Mouse (Mus musculus): ENCODE results near the gene Slc41a2. TPM values are rescaled to one million over a fixed set of nuclear protein-coding genes. Genes with fewer than 3 reads are reported as not detected.

Gene Slc41a2
- polyA plus RNA-seq, 1 experiment: 8.5 TPM

GRCm38 (mm10) chr10:83350689-83351088, 13.0 kb upstream of the Slc41a2 start:
- Histone ChIP-seq H3K27me3 (ENCODE audit: control insufficient read depth, insufficient read depth, low read length) (no peaks in the 10 kb centered on the region), H3K4me1 (ENCODE audit: control insufficient read depth, insufficient read depth, low read length) (no peaks in the 10 kb centered on the region), H3K4me3 (ENCODE audit: control insufficient read depth, low read depth, low read length) (no peak overlapping the region), H3K27ac (ENCODE audit: control insufficient read depth, insufficient read depth, low read depth, low read length) (no peak overlapping the region), H3K36me3 (ENCODE audit: control insufficient read depth, insufficient read depth, low read length) (no peaks in the 10 kb centered on the region)
- no peak for TF ChIP-seq POLR2A (IDR thresholded peaks at IDR 0.05; ENCODE audit: control insufficient read depth, low read depth, low read length)
- TF ChIP-seq CTCF (IDR thresholded peaks at IDR 0.05; ENCODE audit: control insufficient read depth, insufficient read depth, insufficient replicate concordance, low read depth, low read length): no peak

- no peaks in the 10 kb centered on the region for H3K4me1 ChIP-seq (ENCODE audit: control insufficient read depth, insufficient read depth, low read length)
- no peak overlapping the region for H3K27ac ChIP-seq (ENCODE audit: control insufficient read depth, insufficient read depth, low read depth, low read length)
- TF ChIP-seq CTCF (IDR thresholded peaks at IDR 0.05; ENCODE audit: control insufficient read depth, insufficient read depth, insufficient replicate concordance, low read depth, low read length) (no peak), POLR2A (IDR thresholded peaks at IDR 0.05; ENCODE audit: control insufficient read depth, low read depth, low read length) (no peak)
- no peaks in the 10 kb centered on the region for H3K36me3 ChIP-seq (ENCODE audit: control insufficient read depth, insufficient read depth, low read length)
- H3K27me3 ChIP-seq (ENCODE audit: control insufficient read depth, insufficient read depth, low read length): no peaks in the 10 kb centered on the region
- no peak overlapping the region for H3K4me3 ChIP-seq (ENCODE audit: control insufficient read depth, low read depth, low read length)
Measured at GRCm38 (mm10) chr10:83347494-83347893, 9.8 kb upstream of the Slc41a2 start.

GRCm38 (mm10) chr10:83346359-83346736, 8.7 kb upstream of the Slc41a2 start:
- no peaks in the 10 kb centered on the region for H3K36me3 ChIP-seq (ENCODE audit: control insufficient read depth, insufficient read depth, low read length)
- no peak overlapping the region for H3K4me3 ChIP-seq (ENCODE audit: control insufficient read depth, low read depth, low read length)
- no peak for TF ChIP-seq CTCF (IDR thresholded peaks at IDR 0.05; ENCODE audit: control insufficient read depth, insufficient read depth, insufficient replicate concordance, low read depth, low read length)
- TF ChIP-seq POLR2A (IDR thresholded peaks at IDR 0.05; ENCODE audit: control insufficient read depth, low read depth, low read length): no peak
- no peak overlapping the region for H3K27ac ChIP-seq (ENCODE audit: control insufficient read depth, insufficient read depth, low read depth, low read length)
- H3K27me3 ChIP-seq (ENCODE audit: control insufficient read depth, insufficient read depth, low read length): no peaks in the 10 kb centered on the region
- H3K4me1 ChIP-seq (ENCODE audit: control insufficient read depth, insufficient read depth, low read length): no peaks in the 10 kb centered on the region

GRCm38 (mm10) chr10:83345693-83346358, 8.1 kb upstream of the Slc41a2 start:
- Histone ChIP-seq H3K4me1 (ENCODE audit: control insufficient read depth, insufficient read depth, low read length) (no peaks in the 10 kb centered on the region), H3K27me3 (ENCODE audit: control insufficient read depth, insufficient read depth, low read length) (no peaks in the 10 kb centered on the region), H3K27ac (ENCODE audit: control insufficient read depth, insufficient read depth, low read depth, low read length) (no peak overlapping the region), H3K36me3 (ENCODE audit: control insufficient read depth, insufficient read depth, low read length) (no peaks in the 10 kb centered on the region), H3K4me3 (ENCODE audit: control insufficient read depth, low read depth, low read length) (no peak overlapping the region)
- no peak for TF ChIP-seq POLR2A (IDR thresholded peaks at IDR 0.05; ENCODE audit: control insufficient read depth, low read depth, low read length)
- TF ChIP-seq CTCF (IDR thresholded peaks at IDR 0.05; ENCODE audit: control insufficient read depth, insufficient read depth, insufficient replicate concordance, low read depth, low read length): no peak

GRCm38 (mm10) chr10:83343828-83344685, 6.4 kb upstream of the Slc41a2 start:
- no peaks in the 10 kb centered on the region for H3K36me3 ChIP-seq (ENCODE audit: control insufficient read depth, insufficient read depth, low read length)
- no peak overlapping the region for H3K4me3 ChIP-seq (ENCODE audit: control insufficient read depth, low read depth, low read length)
- H3K27me3 ChIP-seq (ENCODE audit: control insufficient read depth, insufficient read depth, low read length): no peaks in the 10 kb centered on the region
- H3K4me1 ChIP-seq (ENCODE audit: control insufficient read depth, insufficient read depth, low read length): no peaks in the 10 kb centered on the region
- H3K27ac ChIP-seq (ENCODE audit: control insufficient read depth, insufficient read depth, low read depth, low read length): no peak overlapping the region
- TF ChIP-seq CTCF (IDR thresholded peaks at IDR 0.05; ENCODE audit: control insufficient read depth, insufficient read depth, insufficient replicate concordance, low read depth, low read length) (no peak), POLR2A (IDR thresholded peaks at IDR 0.05; ENCODE audit: control insufficient read depth, low read depth, low read length) (no peak)

GRCm38 (mm10) chr10:83343171-83343570, 5.5 kb upstream of the Slc41a2 start:
- TF ChIP-seq CTCF (IDR thresholded peaks at IDR 0.05; ENCODE audit: control insufficient read depth, insufficient read depth, insufficient replicate concordance, low read depth, low read length) (no peak), POLR2A (IDR thresholded peaks at IDR 0.05; ENCODE audit: control insufficient read depth, low read depth, low read length) (no peak)
- Histone ChIP-seq H3K27ac (ENCODE audit: control insufficient read depth, insufficient read depth, low read depth, low read length) (no peak overlapping the region), H3K4me1 (ENCODE audit: control insufficient read depth, insufficient read depth, low read length) (no peaks in the 10 kb centered on the region), H3K36me3 (ENCODE audit: control insufficient read depth, insufficient read depth, low read length) (no peaks in the 10 kb centered on the region), H3K4me3 (ENCODE audit: control insufficient read depth, low read depth, low read length) (no peak overlapping the region), H3K27me3 (ENCODE audit: control insufficient read depth, insufficient read depth, low read length) (no peaks in the 10 kb centered on the region)

- Histone ChIP-seq H3K36me3 (ENCODE audit: control insufficient read depth, insufficient read depth, low read length) (no peaks in the 10 kb centered on the region), H3K4me1 (ENCODE audit: control insufficient read depth, insufficient read depth, low read length) (peaks cover 7% of the 10 kb centered on the region), H3K27ac (ENCODE audit: control insufficient read depth, insufficient read depth, low read depth, low read length) (no peak overlapping the region; the same call in 1 of the 2 replicates), H3K4me3 (ENCODE audit: control insufficient read depth, low read depth, low read length) (no peak overlapping the region), H3K27me3 (ENCODE audit: control insufficient read depth, insufficient read depth, low read length) (no peaks in the 10 kb centered on the region)
- TF ChIP-seq POLR2A (IDR thresholded peaks at IDR 0.05; ENCODE audit: control insufficient read depth, low read depth, low read length) (no peak), CTCF (IDR thresholded peaks at IDR 0.05; ENCODE audit: control insufficient read depth, insufficient read depth, insufficient replicate concordance, low read depth, low read length) (no peak)
Measured at GRCm38 (mm10) chr10:83341226-83341625, 3.5 kb upstream of the Slc41a2 start.
